Mouse (Mus musculus) hindbrain, embryonic 10.5 days (tissue): ENCODE measurements at regions not wholly inside any gene's neighbourhood (a gene's known extent, or its start where the extent isn't known, plus 50 kb on each side); places are given as distances from the start of the nearest gene placed in this dataset.

Source experiments
- DNase-seq: peaks from one replicate; pipeline ENCODE4 v3.0.0-alpha.2; 2017; ENCODE audit warnings: low spot score
- H3K27ac ChIP-seq: fragments of 300-500 bp; sonication (generic); 2 replicates; pipeline ENCODE4 v1.5.1; 2016; ENCODE audit warnings: mild to moderate bottlenecking, moderate library complexity
- H3K27me3 ChIP-seq: fragments of 300-500 bp; sonication (generic); 2 replicates; pipeline ENCODE4 v1.6.1; 2016; ENCODE audit warnings: mild to moderate bottlenecking; ENCODE audit not compliant: poor library complexity, insufficient read depth, severe bottlenecking
- H3K36me3 ChIP-seq: fragments of 300-500 bp; sonication (generic); 2 replicates; pipeline ENCODE4 v1.6.1; 2016; ENCODE audit warnings: mild to moderate bottlenecking, moderate library complexity
- H3K4me1 ChIP-seq: fragments of 300-500 bp; sonication (generic); replicated peaks from 2 replicates; pipeline ENCODE4 v1.6.1; 2016; ENCODE audit warnings: mild to moderate bottlenecking
- H3K4me3 ChIP-seq: fragments of 300-500 bp; sonication (generic); 2 replicates; pipeline ENCODE4 v1.5.1; 2016; ENCODE audit warnings: mild to moderate bottlenecking, moderate library complexity
- H3K9me3 ChIP-seq: fragments of 300-500 bp; sonication (generic); 2 replicates; pipeline ENCODE4 v1.6.1; 2016; ENCODE audit warnings: mild to moderate bottlenecking, moderate library complexity
- WGBS: fragments of 180-500 bp; shearing (Covaris S2); methylation state at CpG from one replicate; pipeline ENCODE4 v1.1.7; 2016; 5-methylcytosine and 5-hydroxymethylcytosine counted together

- 87% methylated on average over 4 of the region's 4 CpGs for WGBS
- H3K27me3 ChIP-seq: no peaks in the 10 kb centered on the region
- no peak for DNase-seq
Measured at GRCm38 (mm10) chr14:58786791-58787491, 355.8 kb downstream of the 1700129C05Rik start.

GRCm38 (mm10) chr14:58783201-58783600, 359.5 kb downstream of the 1700129C05Rik start:
- no peaks in the 10 kb centered on the region for H3K4me1 ChIP-seq
- H3K9me3 ChIP-seq: no peaks in the 10 kb centered on the region
- H3K27ac ChIP-seq: no peak overlapping the region
- 69% methylated on average over 1 of the region's 1 CpGs for WGBS
- H3K36me3 ChIP-seq: no peaks in the 10 kb centered on the region
- no peaks in the 10 kb centered on the region for H3K27me3 ChIP-seq
- no peak for DNase-seq
- H3K4me3 ChIP-seq: no peak overlapping the region

More at GRCm38 (mm10) chr14:58786791-58787491, 355.8 kb downstream of the 1700129C05Rik start:
- Histone ChIP-seq H3K36me3 (no peaks in the 10 kb centered on the region), H3K9me3 (no peaks in the 10 kb centered on the region), H3K4me1 (no peaks in the 10 kb centered on the region), H3K4me3 (no peak overlapping the region), H3K27ac (no peak overlapping the region)

GRCm38 (mm10) chr14:58780306-58780705, 362.4 kb downstream of the 1700129C05Rik start:
- 85% methylated on average over 4 of the region's 4 CpGs for WGBS
- Histone ChIP-seq H3K4me1 (0 out of 2 replicates have a peak, but pooled peaks cover 3% of the 10 kb centered on the region), H3K9me3 (no peaks in the 10 kb centered on the region), H3K36me3 (no peaks in the 10 kb centered on the region), H3K27me3 (no peaks in the 10 kb centered on the region), H3K27ac (no peak overlapping the region), H3K4me3 (no peak overlapping the region)
- DNase-seq: no peak

GRCm38 (mm10) chr14:58778675-58779074, 364.0 kb downstream of the 1700129C05Rik start:
- DNase-seq: no peak
- 76% methylated on average over 4 of the region's 4 CpGs for WGBS
- no peak overlapping the region for H3K4me3 ChIP-seq
- no peak overlapping the region for H3K27ac ChIP-seq
- no peaks in the 10 kb centered on the region for H3K27me3 ChIP-seq
- no peaks in the 10 kb centered on the region for H3K36me3 ChIP-seq
- 0 out of 2 replicates have a peak, but pooled peaks cover 3% of the 10 kb centered on the region for H3K4me1 ChIP-seq
- H3K9me3 ChIP-seq: no peaks in the 10 kb centered on the region

GRCm38 (mm10) chr14:58761291-58761690, 381.4 kb downstream of the 1700129C05Rik start:
- DNase-seq: no peak
- no peak overlapping the region for H3K4me3 ChIP-seq
- no peaks in the 10 kb centered on the region for H3K36me3 ChIP-seq
- H3K27ac ChIP-seq: no peak overlapping the region
- H3K4me1 ChIP-seq: no peaks in the 10 kb centered on the region
- no peaks in the 10 kb centered on the region for H3K9me3 ChIP-seq
- WGBS: 91% methylated on average over 2 of the region's 2 CpGs
- no peaks in the 10 kb centered on the region for H3K27me3 ChIP-seq

GRCm38 (mm10) chr14:58759759-58760158, 382.9 kb downstream of the 1700129C05Rik start:
- Histone ChIP-seq H3K4me1 (no peaks in the 10 kb centered on the region), H3K9me3 (no peaks in the 10 kb centered on the region), H3K4me3 (no peak overlapping the region), H3K27ac (no peak overlapping the region), H3K27me3 (no peaks in the 10 kb centered on the region), H3K36me3 (no peaks in the 10 kb centered on the region)
- no peak for DNase-seq
- WGBS: 86% methylated on average over 4 of the region's 4 CpGs

- DNase-seq: no peak
- Histone ChIP-seq H3K36me3 (no peaks in the 10 kb centered on the region), H3K9me3 (no peaks in the 10 kb centered on the region), H3K27me3 (no peaks in the 10 kb centered on the region), H3K4me1 (no peaks in the 10 kb centered on the region), H3K27ac (no peak overlapping the region), H3K4me3 (no peak overlapping the region)
- WGBS: 94% methylated on average over 7 of the region's 7 CpGs
Measured at GRCm38 (mm10) chr14:58753781-58754180, 388.9 kb downstream of the 1700129C05Rik start.

GRCm38 (mm10) chr14:58753136-58753535, 389.6 kb downstream of the 1700129C05Rik start:
- H3K27me3 ChIP-seq: no peaks in the 10 kb centered on the region
- no peaks in the 10 kb centered on the region for H3K36me3 ChIP-seq
- no peak overlapping the region for H3K27ac ChIP-seq
- no peaks in the 10 kb centered on the region for H3K4me1 ChIP-seq
- WGBS: 89% methylated on average over 1 of the region's 1 CpGs
- H3K9me3 ChIP-seq: no peaks in the 10 kb centered on the region
- no peak for DNase-seq
- H3K4me3 ChIP-seq: no peak overlapping the region

- no peak for DNase-seq
- Histone ChIP-seq H3K36me3 (no peaks in the 10 kb centered on the region), H3K27me3 (0 out of 2 replicates have a peak, but pooled peaks cover 4% of the 10 kb centered on the region), H3K27ac (no peak overlapping the region), H3K4me3 (no peak overlapping the region), H3K9me3 (no peaks in the 10 kb centered on the region), H3K4me1 (no peaks in the 10 kb centered on the region)
- 77% methylated on average over 1 of the region's 1 CpGs for WGBS
Measured at GRCm38 (mm10) chr14:58726418-58726817, 416.3 kb downstream of the 1700129C05Rik start.

GRCm38 (mm10) chr14:58714856-58715255, 427.8 kb downstream of the 1700129C05Rik start:
- no peak overlapping the region for H3K4me3 ChIP-seq
- no peaks in the 10 kb centered on the region for H3K4me1 ChIP-seq
- no peak for DNase-seq
- no peaks in the 10 kb centered on the region for H3K36me3 ChIP-seq
- no peaks in the 10 kb centered on the region for H3K9me3 ChIP-seq
- H3K27ac ChIP-seq: no peak overlapping the region
- no peaks in the 10 kb centered on the region for H3K27me3 ChIP-seq

- H3K36me3 ChIP-seq: no peaks in the 10 kb centered on the region
- 80% methylated on average over 7 of the region's 7 CpGs for WGBS
- H3K27ac ChIP-seq: no peak overlapping the region
- H3K4me3 ChIP-seq: no peak overlapping the region
- DNase-seq: no peak
- H3K9me3 ChIP-seq: no peaks in the 10 kb centered on the region
- no peaks in the 10 kb centered on the region for H3K27me3 ChIP-seq
- H3K4me1 ChIP-seq: no peaks in the 10 kb centered on the region
Measured at GRCm38 (mm10) chr14:58709861-58710260, 432.8 kb downstream of the 1700129C05Rik start.

- Histone ChIP-seq H3K4me1 (no peaks in the 10 kb centered on the region), H3K9me3 (no peaks in the 10 kb centered on the region), H3K27ac (no peak overlapping the region), H3K27me3 (no peaks in the 10 kb centered on the region), H3K36me3 (no peaks in the 10 kb centered on the region), H3K4me3 (no peak overlapping the region)
- 91% methylated on average over 2 of the region's 2 CpGs for WGBS
- no peak for DNase-seq
Measured at GRCm38 (mm10) chr14:58709281-58709680, 433.4 kb downstream of the 1700129C05Rik start.

GRCm38 (mm10) chr14:58701765-58702164, 440.9 kb downstream of the 1700129C05Rik start:
- WGBS: 70% methylated on average over 1 of the region's 1 CpGs
- Histone ChIP-seq H3K27me3 (no peaks in the 10 kb centered on the region), H3K4me3 (no peak overlapping the region), H3K36me3 (no peaks in the 10 kb centered on the region), H3K9me3 (no peaks in the 10 kb centered on the region), H3K4me1 (no peaks in the 10 kb centered on the region), H3K27ac (no peak overlapping the region)
- peak; percentile 47 for DNase-seq
